Mouse (Mus musculus): Measurements from ENCODE around the gene Brf1. TPM values are rescaled to one million over a fixed set of nuclear protein-coding genes. Genes with fewer than 3 reads are reported as not detected.

Gene Brf1
- polyA plus RNA-seq, 1 experiment from 2014 or later: 53.0 TPM

DNA sequence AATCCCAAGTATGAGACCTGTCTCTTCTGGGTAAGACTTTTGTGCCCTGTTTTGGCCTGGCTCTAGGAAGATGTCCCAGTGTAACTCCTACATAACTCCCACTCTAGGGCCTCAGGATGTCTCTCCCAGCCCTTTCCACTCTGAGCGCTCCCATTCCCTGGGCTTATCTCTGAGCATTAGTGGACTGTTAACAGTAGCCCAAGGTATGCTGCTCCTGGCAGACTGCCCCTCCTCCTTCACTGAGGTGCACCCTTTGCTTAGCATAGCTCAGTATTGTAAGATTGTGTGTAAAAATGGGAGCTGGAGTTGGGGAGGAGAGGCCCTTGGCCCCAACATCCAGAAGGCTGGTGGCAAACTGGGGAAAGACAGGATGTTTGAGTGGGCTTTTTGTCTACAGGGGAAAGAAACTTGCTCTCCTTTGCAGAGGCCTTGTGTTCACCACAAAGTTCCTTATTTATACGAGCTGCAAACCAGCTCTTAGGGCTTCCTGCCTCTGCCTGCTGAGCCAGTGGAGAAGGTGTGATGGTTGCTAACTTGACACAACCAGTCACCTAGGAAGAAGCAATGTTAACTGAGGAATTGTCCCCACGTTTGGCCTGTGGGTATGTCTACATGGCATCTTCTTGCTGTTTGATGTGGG is 47.5 kb downstream of the Brf1 start:
- Histone ChIP-seq H3K4me1 (ENCODE audit: control insufficient read depth, insufficient read depth, low read length) (peaks cover 12% of the 10 kb centered on the region), H3K27me3 (ENCODE audit: control insufficient read depth, insufficient read depth, low read length) (no peaks in the 10 kb centered on the region), H3K4me3 (ENCODE audit: low read depth, low read length) (no peak overlapping the region), H3K36me3 (ENCODE audit: control insufficient read depth, insufficient read depth, low read length) (no peaks in the 10 kb centered on the region), H3K9ac (ENCODE audit: low read length) (no peak overlapping the region), H3K9me3 (ENCODE audit: control insufficient read depth, low read length) (no peaks in the 10 kb centered on the region), H3K27ac (ENCODE audit: low read depth, low read length) (no peak overlapping the region), H3K4me2 (no peak overlapping the region)
- DNase-seq (ENCODE audit: low spot score, missing footprints) (no peak), ATAC-seq (ENCODE audit: low FRiP score) (no peak)
- WGBS: 91% methylated on average over 3 of the region's 3 CpGs

DNA sequence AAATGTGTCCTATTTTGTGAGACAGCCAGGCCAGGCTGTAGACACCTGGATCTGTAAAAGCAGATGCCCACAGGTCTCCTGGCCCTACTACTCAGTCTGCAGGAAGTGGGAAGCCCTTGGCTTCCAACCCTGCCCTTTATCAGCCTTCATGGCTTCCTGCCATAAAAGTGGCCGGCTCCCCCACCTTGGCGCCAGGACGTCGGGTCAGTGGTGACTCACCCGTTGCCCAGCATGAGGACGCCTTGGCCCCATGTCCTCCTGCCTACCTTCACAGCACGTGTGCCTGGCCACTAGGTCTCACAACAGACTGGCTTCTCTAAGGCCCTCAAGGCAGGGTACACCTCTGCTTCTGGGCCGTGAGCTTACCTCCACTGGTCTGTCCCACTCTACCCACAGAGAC is 48.1 kb downstream of the Brf1 start:
- no peak overlapping the region for H3K4me3 ChIP-seq (ENCODE audit: low read depth, low read length)
- ATAC-seq (ENCODE audit: low FRiP score): no peak
- 74% methylated on average over 8 of the region's 8 CpGs for WGBS
- H3K9ac ChIP-seq (ENCODE audit: low read length): no peak overlapping the region
- H3K4me2 ChIP-seq: no peak overlapping the region
- no peaks in the 10 kb centered on the region for H3K27me3 ChIP-seq (ENCODE audit: control insufficient read depth, insufficient read depth, low read length)
- H3K36me3 ChIP-seq (ENCODE audit: control insufficient read depth, insufficient read depth, low read length): no peaks in the 10 kb centered on the region
- DNase-seq (ENCODE audit: low spot score, missing footprints): no peak
- H3K4me1 ChIP-seq (ENCODE audit: control insufficient read depth, insufficient read depth, low read length): peaks cover 12% of the 10 kb centered on the region
- H3K9me3 ChIP-seq (ENCODE audit: control insufficient read depth, low read length): no peaks in the 10 kb centered on the region
- no peak overlapping the region for H3K27ac ChIP-seq (ENCODE audit: low read depth, low read length)

DNA sequence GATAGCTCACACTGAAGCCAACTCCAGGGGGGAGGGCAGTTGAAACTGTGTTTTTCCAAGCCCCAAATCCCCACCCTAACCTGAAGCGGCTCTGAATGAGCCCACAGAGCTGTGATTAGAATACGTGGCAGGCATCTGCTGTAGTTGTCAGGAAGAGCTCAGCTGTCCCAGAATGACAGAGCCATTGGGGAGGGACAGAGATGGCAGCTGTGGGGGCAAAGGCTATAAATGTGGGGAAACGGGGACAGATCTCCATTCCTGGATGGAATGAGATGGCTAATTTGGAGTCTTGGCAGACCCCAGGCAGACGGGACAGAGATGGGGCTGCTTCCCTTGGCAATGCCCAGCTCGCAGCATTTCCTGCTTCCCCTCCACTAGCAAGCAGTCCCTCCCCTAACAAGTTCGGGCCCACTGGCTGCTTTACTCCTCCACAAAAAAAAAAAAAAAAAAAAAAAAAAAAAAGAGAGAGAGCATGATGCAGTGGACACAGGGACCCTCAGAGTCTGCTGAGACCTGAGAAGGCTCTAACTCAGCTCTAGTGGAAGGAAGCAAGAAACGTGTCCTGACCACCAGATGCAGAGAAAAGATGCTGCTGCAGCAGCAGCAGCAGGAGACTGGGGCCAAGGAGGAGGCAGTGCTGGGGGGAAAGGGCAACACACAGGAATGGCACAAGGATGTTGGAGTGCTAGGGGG is 49.2 kb downstream of the Brf1 start:
- H3K27ac ChIP-seq (ENCODE audit: low read depth, low read length): peak overlapping the region; percentile 50
- WGBS: 31% methylated on average over 7 of the region's 7 CpGs
- no peak for DNase-seq (ENCODE audit: low spot score, missing footprints)
- H3K9me3 ChIP-seq (ENCODE audit: control insufficient read depth, low read length): no peaks in the 10 kb centered on the region
- peaks cover 12% of the 10 kb centered on the region for H3K4me1 ChIP-seq (ENCODE audit: control insufficient read depth, insufficient read depth, low read length)
- peak overlapping the region; percentile 93 for H3K9ac ChIP-seq (ENCODE audit: low read length)
- no peaks in the 10 kb centered on the region for H3K27me3 ChIP-seq (ENCODE audit: control insufficient read depth, insufficient read depth, low read length)
- ATAC-seq (ENCODE audit: low FRiP score): no peak
- no peak overlapping the region for H3K4me3 ChIP-seq (ENCODE audit: low read depth, low read length)
- no peaks in the 10 kb centered on the region for H3K36me3 ChIP-seq (ENCODE audit: control insufficient read depth, insufficient read depth, low read length)
- H3K4me2 ChIP-seq: peak overlapping the region; percentile 87; the same call in 1 of the 2 replicates

DNA sequence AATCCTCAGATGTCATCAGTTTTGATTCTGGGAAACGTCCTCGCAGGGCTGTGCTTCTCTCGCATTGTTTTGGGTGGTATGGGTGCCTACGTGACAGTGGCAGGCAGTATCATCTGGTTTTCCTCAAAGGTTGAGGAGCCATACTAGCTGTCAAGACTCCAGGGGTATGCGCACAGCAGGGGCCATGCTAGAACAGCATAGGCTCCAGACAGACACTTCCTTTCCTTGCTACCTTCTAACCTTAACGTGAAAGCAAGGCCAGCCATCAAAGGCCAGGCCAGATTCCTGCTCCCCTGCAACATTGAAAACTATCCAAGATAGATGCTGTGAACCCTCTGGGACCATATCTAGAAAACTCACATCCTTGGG is 49.8 kb downstream of the Brf1 start:
- Histone ChIP-seq H3K36me3 (ENCODE audit: control insufficient read depth, insufficient read depth, low read length) (no peaks in the 10 kb centered on the region), H3K9ac (ENCODE audit: low read length) (peak overlapping the region; percentile 93), H3K27me3 (ENCODE audit: control insufficient read depth, insufficient read depth, low read length) (no peaks in the 10 kb centered on the region), H3K4me3 (ENCODE audit: low read depth, low read length) (peak overlapping the region; percentile 59), H3K4me1 (ENCODE audit: control insufficient read depth, insufficient read depth, low read length) (peaks cover 12% of the 10 kb centered on the region), H3K9me3 (ENCODE audit: control insufficient read depth, low read length) (no peaks in the 10 kb centered on the region), H3K4me2 (peak overlapping the region; percentile 87), H3K27ac (ENCODE audit: low read depth, low read length) (peak overlapping the region; percentile 50)
- 5% methylated on average over 6 of the region's 6 CpGs for WGBS
- ATAC-seq (ENCODE audit: low FRiP score) (peak; percentile 38), DNase-seq (ENCODE audit: low spot score, missing footprints) (no peak)

DNA sequence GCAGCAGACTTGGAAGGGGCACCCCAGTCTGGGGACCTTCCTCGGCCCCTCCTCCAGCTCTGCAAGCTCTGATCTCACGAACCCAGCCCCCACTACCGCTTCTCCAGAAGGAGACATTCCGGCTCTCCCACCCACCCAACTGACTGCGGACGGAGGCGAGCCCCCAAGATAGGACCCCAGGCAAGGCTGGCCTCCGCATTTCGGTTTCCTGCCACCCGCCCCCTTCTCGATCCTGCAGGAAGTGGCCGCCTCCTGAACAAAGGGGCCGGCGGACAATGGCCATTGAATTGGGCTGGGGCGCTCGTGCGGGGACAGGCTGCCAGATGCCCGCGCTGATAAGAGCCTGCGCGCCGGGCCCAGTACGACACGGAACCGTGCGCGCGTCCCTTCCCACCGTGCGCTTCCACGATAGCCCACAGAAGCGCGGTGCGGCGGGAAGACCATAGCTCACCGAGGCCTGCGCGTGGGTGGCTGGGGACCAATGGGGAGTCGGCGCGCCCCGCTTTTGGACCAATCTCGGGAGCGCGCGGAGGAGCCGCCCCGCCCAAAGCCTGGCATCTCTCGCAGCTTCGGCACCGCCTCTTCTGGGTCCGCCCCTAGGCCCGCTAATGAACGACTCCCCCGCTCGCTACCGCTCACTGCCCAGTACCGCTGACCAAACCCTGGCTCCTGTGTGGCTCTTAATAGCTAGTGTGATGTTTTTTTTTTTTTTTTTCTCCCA is 50.3 kb downstream of the Brf1 start:
- Histone ChIP-seq H3K9ac (ENCODE audit: low read length) (peak overlapping the region; percentile 93), H3K4me3 (ENCODE audit: low read depth, low read length) (peak overlapping the region; percentile 59), H3K9me3 (ENCODE audit: control insufficient read depth, low read length) (no peaks in the 10 kb centered on the region), H3K4me1 (ENCODE audit: control insufficient read depth, insufficient read depth, low read length) (peaks cover 12% of the 10 kb centered on the region), H3K36me3 (ENCODE audit: control insufficient read depth, insufficient read depth, low read length) (no peaks in the 10 kb centered on the region), H3K27ac (ENCODE audit: low read depth, low read length) (peak overlapping the region; percentile 76), H3K4me2 (peak overlapping the region; percentile 87), H3K27me3 (ENCODE audit: control insufficient read depth, insufficient read depth, low read length) (no peaks in the 10 kb centered on the region)
- ATAC-seq (ENCODE audit: low FRiP score) (peak; percentile 88), DNase-seq (ENCODE audit: low spot score, missing footprints) (peak; percentile 98)
- WGBS: under 1% methylated on average over 58 of the region's 58 CpGs

DNA sequence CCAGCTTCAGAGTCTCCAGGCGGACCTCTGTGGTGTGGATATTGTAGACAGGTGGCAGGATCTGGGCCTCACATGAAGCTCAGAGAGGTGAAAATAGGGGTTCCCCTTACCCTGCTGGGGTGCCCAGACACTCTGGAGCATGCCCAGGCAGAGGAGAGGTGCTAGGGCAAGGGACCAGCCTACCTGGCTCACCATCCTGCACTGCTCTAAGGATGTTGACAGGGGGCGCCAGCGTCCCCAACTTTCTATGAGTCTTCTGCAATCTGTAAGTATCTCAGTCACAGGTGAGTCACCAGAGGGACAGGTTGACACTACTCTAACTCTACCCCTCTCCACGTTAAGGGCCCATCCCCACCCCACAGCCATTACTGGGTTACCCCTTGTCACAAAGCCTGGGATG is 53.2 kb downstream of the Brf1 start:
- Histone ChIP-seq H3K27me3 (ENCODE audit: control insufficient read depth, insufficient read depth, low read length) (no peaks in the 10 kb centered on the region), H3K4me2 (no peak overlapping the region), H3K27ac (ENCODE audit: low read depth, low read length) (no peak overlapping the region), H3K9me3 (ENCODE audit: control insufficient read depth, low read length) (no peaks in the 10 kb centered on the region), H3K4me3 (ENCODE audit: low read depth, low read length) (no peak overlapping the region), H3K9ac (ENCODE audit: low read length) (no peak overlapping the region), H3K4me1 (ENCODE audit: control insufficient read depth, insufficient read depth, low read length) (peaks cover 12% of the 10 kb centered on the region), H3K36me3 (ENCODE audit: control insufficient read depth, insufficient read depth, low read length) (no peaks in the 10 kb centered on the region)
- ATAC-seq (ENCODE audit: low FRiP score) (no peak), DNase-seq (ENCODE audit: low spot score, missing footprints) (no peak)
- WGBS: 23% methylated on average over 4 of the region's 4 CpGs

DNA sequence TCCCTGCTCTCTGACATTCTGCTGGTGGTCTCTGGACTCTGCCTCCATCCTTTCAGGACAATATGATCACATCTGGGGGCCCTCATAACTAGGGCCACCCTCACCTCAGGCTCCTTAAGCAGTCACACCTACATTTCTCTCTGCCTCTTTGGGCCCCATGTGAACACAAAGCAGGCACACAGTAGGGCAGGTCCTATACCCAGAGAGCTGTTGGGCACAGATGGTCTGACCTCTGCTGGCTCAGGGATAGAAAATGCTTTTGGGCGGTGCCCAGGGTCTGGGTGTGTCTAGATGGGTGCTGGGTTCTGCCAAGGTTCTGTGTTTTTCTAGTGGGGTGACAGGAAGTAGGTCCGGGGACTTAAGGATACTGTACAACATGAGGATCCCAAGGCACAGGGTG is 56.8 kb downstream of the Brf1 start:
- WGBS: 83% methylated on average over 2 of the region's 2 CpGs
- Histone ChIP-seq H3K4me1 (ENCODE audit: control insufficient read depth, insufficient read depth, low read length) (peaks cover 11% of the 10 kb centered on the region), H3K36me3 (ENCODE audit: control insufficient read depth, insufficient read depth, low read length) (no peaks in the 10 kb centered on the region), H3K27ac (ENCODE audit: low read depth, low read length) (no peak overlapping the region), H3K4me3 (ENCODE audit: low read depth, low read length) (no peak overlapping the region), H3K9ac (ENCODE audit: low read length) (no peak overlapping the region), H3K9me3 (ENCODE audit: control insufficient read depth, low read length) (no peaks in the 10 kb centered on the region), H3K27me3 (ENCODE audit: control insufficient read depth, insufficient read depth, low read length) (no peaks in the 10 kb centered on the region), H3K4me2 (no peak overlapping the region)
- ATAC-seq (ENCODE audit: low FRiP score) (no peak), DNase-seq (ENCODE audit: low spot score, missing footprints) (no peak)

DNA sequence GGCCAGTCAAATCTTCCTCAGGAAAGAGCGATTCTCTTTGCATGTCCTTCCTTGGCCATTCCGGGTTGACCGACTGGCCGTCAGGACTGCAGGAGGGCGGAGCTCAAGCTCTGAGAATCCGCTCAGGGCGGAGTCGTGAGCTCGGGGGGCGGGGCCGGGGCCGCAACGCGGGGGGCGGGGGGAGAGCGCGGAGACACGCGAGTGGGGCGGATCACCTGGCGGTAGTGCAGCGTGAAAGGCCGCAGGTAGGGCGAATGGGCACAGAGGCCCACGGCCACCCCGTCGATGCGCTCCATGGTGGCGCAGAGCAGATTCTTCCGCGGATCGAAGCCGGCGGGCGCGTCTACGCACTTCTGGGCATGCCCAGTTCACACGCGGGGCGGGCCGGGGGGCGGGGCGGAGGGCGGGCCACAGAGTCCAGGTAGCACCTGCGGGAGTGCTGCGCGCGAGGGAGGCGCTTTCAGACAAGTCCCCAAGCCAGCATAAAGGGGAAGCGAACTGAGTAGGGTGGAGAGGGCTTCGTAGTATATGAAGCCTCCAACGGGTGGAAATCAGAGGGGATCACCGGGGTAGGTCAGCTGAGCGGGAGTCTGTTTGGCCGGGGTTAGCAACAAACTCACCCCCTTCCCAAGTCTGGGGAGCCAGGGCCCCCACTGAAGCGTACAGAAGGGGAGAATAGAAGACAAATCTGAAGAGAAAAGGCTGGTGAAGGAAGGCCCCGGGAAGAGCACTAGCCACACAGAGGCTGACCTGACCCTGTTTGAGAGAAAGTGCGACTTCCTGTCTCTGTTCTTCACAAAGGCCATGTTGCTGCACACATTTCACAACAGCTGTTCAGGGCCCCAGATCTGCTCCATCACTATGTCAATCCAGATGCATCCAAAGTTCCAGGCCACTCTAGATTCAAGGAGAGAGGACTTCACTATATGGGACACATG is 58.5 kb downstream of the Brf1 start, which contains the start of gene Nudt14:
Nudt14 (minus strand) TSS at position 349 of the 938 bp plus-strand sequence.
- peak; percentile 86 for ATAC-seq (ENCODE audit: low FRiP score)
- Histone ChIP-seq H3K9me3 (ENCODE audit: control insufficient read depth, low read length) (no peaks in the 10 kb centered on the region), H3K4me2 (peak within 1 kb of the TSS; percentile 60), H3K27me3 (ENCODE audit: control insufficient read depth, insufficient read depth, low read length) (no peaks in the 10 kb centered on the region), H3K36me3 (ENCODE audit: control insufficient read depth, insufficient read depth, low read length) (no peaks in the 10 kb centered on the region), H3K9ac (ENCODE audit: low read length) (peak within 1 kb of the TSS; percentile 82), H3K4me1 (ENCODE audit: control insufficient read depth, insufficient read depth, low read length) (peaks cover 11% of the 10 kb centered on the region), H3K27ac (ENCODE audit: low read depth, low read length) (no peak within 1 kb of the TSS), H3K4me3 (ENCODE audit: low read depth, low read length) (peak within 1 kb of the TSS; percentile 81)
- peak; percentile 97 for DNase-seq (ENCODE audit: low spot score, missing footprints)
- 2% methylated on average over 57 of the region's 58 CpGs for WGBS

Measured in midbrain, embryonic 11.5 days (tissue).